8 mouse cellular contexts compared by ENCODE assay signal in genomic region chr6:25690284-25690605, GRCm38 (mm10). TPM values are rescaled to one million over a fixed set of nuclear protein-coding genes. Genes with fewer than 3 reads are reported as not detected.
DNase-seq lines count a peak whose midpoint lies in the region; ATAC-seq and TF ChIP-seq lines count a peak whose summit lies in the region.

No protein-coding gene starts in this region.

- H3K4me3 ChIP-seq in bone marrow macrophage, adult 2 months (ENCODE audit: insufficient read depth, low read length): peak overlapping the region; percentile 41
- peak overlapping the region; percentile 56 to 64 for H3K4me3 ChIP-seq in heart, embryonic 14.5 days (ENCODE audit: control insufficient read depth in 1 of 2, insufficient read depth in 1 of 2, low read depth in 1 of 2, low read length in 2 of 2)
- H3K4me3 ChIP-seq in midbrain, embryonic 15.5 days: peak overlapping the region; percentile 53

- ATAC-seq in heart, embryonic 14.5 days (ENCODE audit: insufficient number of reproducible peaks, insufficient read depth, low FRiP score, low read depth): 0 out of 2 replicates have a peak, but pooled peaks have one; percentile 5
- ATAC-seq in midbrain, embryonic 15.5 days (replicated peaks): peak; percentile 84
- ATAC-seq in granulocyte monocyte progenitor cell, adult 5-6 weeks (replicated peaks; ENCODE audit: poor library complexity, severe bottlenecking): no peak
- ATAC-seq in inflammation-experienced regulatory T-cells, adult 6 months: no peak

- H3K36me3 ChIP-seq in heart, embryonic 14.5 days (ENCODE audit: control insufficient read depth, insufficient read depth, low read length): no peaks in the 10 kb centered on the region
- no peaks in the 10 kb centered on the region for H3K36me3 ChIP-seq in midbrain, embryonic 15.5 days (replicated peaks)

- H3K4me1 ChIP-seq in bone marrow macrophage, adult 2 months (ENCODE audit: control insufficient read depth, insufficient read depth, low read length): no peaks in the 10 kb centered on the region
- peaks cover 3 to 9% of the 10 kb centered on the region in 2 experiments; a peak in 1 of 4 replicates for H3K4me1 ChIP-seq in heart, embryonic 14.5 days (ENCODE audit: control insufficient read depth in 2 of 2, insufficient read depth in 2 of 2, low read length in 2 of 2)
- H3K4me1 ChIP-seq in midbrain, embryonic 15.5 days: peaks cover 10% of the 10 kb centered on the region

- peak; percentile 41 for DNase-seq in left cerebral cortex, adult 11 months (ENCODE audit: low spot score)
- DNase-seq in left cerebral cortex, postnatal 36 days (ENCODE audit: low spot score in 2 of 2): no peak
- DNase-seq in layer of hippocampus, postnatal 25 days (ENCODE audit: extremely low spot score in 1 of 2, low spot score in 1 of 2): peak; percentile 44 to 50

- H3K9me3 ChIP-seq in heart, embryonic 14.5 days (ENCODE audit: control insufficient read depth, low read length): no peaks in the 10 kb centered on the region
- H3K9me3 ChIP-seq in midbrain, embryonic 15.5 days: no peaks in the 10 kb centered on the region

- intact Hi-C loops in left cerebral cortex, postnatal 36 days (cut with DNase I): no loop called here

- peak overlapping the region; percentile 96 for H3K4me2 ChIP-seq in heart, embryonic 14.5 days (ENCODE audit: low read length)
- H3K4me2 ChIP-seq in midbrain, embryonic 15.5 days: peak overlapping the region; percentile 75

- 1% methylated on average over 5 of the region's 5 CpGs for WGBS in heart, embryonic 14.5 days
- WGBS in midbrain, embryonic 15.5 days: 0% methylated on average over 5 of the region's 5 CpGs

- H3K27ac ChIP-seq in bone marrow macrophage, adult 2 months (ENCODE audit: insufficient read depth, low read depth, low read length): no peak overlapping the region
- H3K27ac ChIP-seq in heart, embryonic 14.5 days (replicated peaks in 1 of 2; ENCODE audit: control insufficient read depth in 1 of 2, insufficient read depth in 1 of 2, low read depth in 2 of 2, low read length in 2 of 2): peak overlapping the region; percentile 9 to 50; a peak in 2 of 4 replicates
- peak overlapping the region; percentile 77 for H3K27ac ChIP-seq in midbrain, embryonic 15.5 days

- TF ChIP-seq POLR2A in bone marrow macrophage, adult 2 months (IDR thresholded peaks at IDR 0.05; ENCODE audit: borderline replicate concordance, low read depth, low read length): no peak

- TF ChIP-seq CTCF in bone marrow macrophage, adult 2 months (IDR thresholded peaks at IDR 0.05; ENCODE audit: low read depth, low read length): no peak

- H3K27me3 ChIP-seq in heart, embryonic 14.5 days (ENCODE audit: control insufficient read depth, insufficient read depth, low read length): 0 out of 2 replicates have a peak, but pooled peaks cover 4% of the 10 kb centered on the region
- H3K27me3 ChIP-seq in midbrain, embryonic 15.5 days (replicated peaks): no peaks in the 10 kb centered on the region

- H3K9ac ChIP-seq in heart, embryonic 14.5 days (ENCODE audit: low read length): peak overlapping the region; percentile 74
- H3K9ac ChIP-seq in midbrain, embryonic 15.5 days: peak overlapping the region; percentile 45

RNA-seq across cellular contexts. Expression of gene Gpr37, which starts 0.3 kb away (rescaled TPM):
- total RNA-seq in left cerebral cortex, postnatal 36 days (2021): 10 to 100 TPM; 17.7 to 24.3 TPM
- polyA plus RNA-seq in bone marrow macrophage, adult 2 months (2012; ENCODE audit: insufficient read depth, insufficient read length, missing spikeins): not detected in 2 replicates
- polyA plus RNA-seq in heart, embryonic 14.5 days (2014; fragmentation: Nextera tagmentation; extraction: Ambion mirVana): 1.5 and 2.2 TPM in 2 replicates
- 10 to 100 TPM; 39.6 to 40.6 TPM for total RNA-seq in layer of hippocampus, postnatal 25 days (2021)
- 4.2 and 4.5 TPM in 2 replicates for polyA plus RNA-seq in midbrain, embryonic 15.5 days (2015; fragmentation: Nextera tagmentation; extraction: Ambion mirVana)
- total RNA-seq in granulocyte monocyte progenitor cell, adult 5-6 weeks (2014; fragmentation: Nextera tagmentation): not detected in 2 replicates
- not detected in 2 replicates for total RNA-seq in granulocyte monocyte progenitor cell, adult 5-6 weeks (2017)
- not detected for polyA plus RNA-seq in inflammation-experienced regulatory T-cells, adult 6 months (2017; shearing (Covaris generic))

Comparison
In these comparisons a context has a peak if more than half of its experiments do, and no peak if none do; other contexts are left out.
1. DNase-seq: peak in left cerebral cortex, adult 11 months (single experiment) and layer of hippocampus, postnatal 25 days (2 of 2); none in left cerebral cortex, postnatal 36 days (0 of 2).
2. ATAC-seq: peak in heart, embryonic 14.5 days (single experiment) and midbrain, embryonic 15.5 days (single experiment); none in granulocyte monocyte progenitor cell, adult 5-6 weeks (single experiment) and inflammation-experienced regulatory T-cells, adult 6 months (single experiment).
3. Peak in every context shown above with its lines, with median percentiles within 50 percentile points of each other: H3K4me3 ChIP-seq.